Mouse (Mus musculus): ENCODE results near the gene Igdcc3. TPM values are rescaled to one million over a fixed set of nuclear protein-coding genes. Genes with fewer than 3 reads are reported as not detected.

Gene Igdcc3
- total RNA-seq, 2 experiments from 2014 or later = 5.1 to 6.0 TPM

GRCm38 (mm10) chr9:65233243-65233985 lies 92.4 kb downstream of the Igdcc3 start:
- intact Hi-C loops (cut with DNase I) = no loop called here
- no peak for DNase-seq

GRCm38 (mm10) chr9:65234734-65235133 lies 93.7 kb downstream of the Igdcc3 start:
- intact Hi-C loops (cut with DNase I) = no loop called here
- DNase-seq = no peak

Other genes starting within 250 kb of the Igdcc3 start
- gene Slc24a1, start 189.6 kb upstream of the Igdcc3 start, total RNA-seq (2021) = under 1 TPM; 0.14 to 0.26 TPM
- 10 to 100 TPM; 22.1 to 24.2 TPM for gene Ints14, start 180.3 kb upstream of the Igdcc3 start, total RNA-seq (2021)
- gene Hacd3, start 119.5 kb upstream of the Igdcc3 start, total RNA-seq (2021) = 100 to 1,000 TPM; 130 to 140 TPM
- gene Dpp8, start 108.8 kb upstream of the Igdcc3 start, total RNA-seq (2021) = 100 to 1,000 TPM; 115 to 116 TPM
- gene Igdcc4, start 39.7 kb upstream of the Igdcc3 start, total RNA-seq (2021) = 10 to 100 TPM; 40.6 to 42.0 TPM
- gene Parp16, start 54.2 kb downstream of the Igdcc3 start, total RNA-seq (2021) = 1 to 10 TPM; 5.8 to 6.9 TPM
- not detected for gene Cilp, start 124.0 kb downstream of the Igdcc3 start, total RNA-seq (2021)
- gene Clpx, start 153.1 kb downstream of the Igdcc3 start, total RNA-seq (2021) = 10 to 100 TPM; 26.0 to 27.4 TPM
- gene Pdcd7, start 204.9 kb downstream of the Igdcc3 start, total RNA-seq (2021) = 10 to 100 TPM; 24.6 to 24.7 TPM
- gene Ubap1l, start 219.9 kb downstream of the Igdcc3 start, total RNA-seq (2021) = 1 to 10 TPM; 4.2 to 5.3 TPM